Mouse (Mus musculus) adrenal gland, adult 8-10 months (tissue): ENCODE data around the gene Tdrd3. TPM values are rescaled to one million over a fixed set of nuclear protein-coding genes. Genes with fewer than 3 reads are reported as not detected.
A peak's percentile ranks its signal among the peaks of the same experiment; 100 is the strongest.

ENCODE experiments used
- DNase-seq: peaks from one replicate; pipeline ENCODE4 v3.0.0; 2022
- total RNA-seq, 4 experiments: library from RNA; stranded (reverse); gene quantifications; 2 replicates each; pipeline ENCODE4 v1.2.4; 2022

The Tdrd3 gene
- total RNA-seq, 4 experiments from 2014 or later, result 35.8 to 43.2 (median 42.1) TPM

DNA sequence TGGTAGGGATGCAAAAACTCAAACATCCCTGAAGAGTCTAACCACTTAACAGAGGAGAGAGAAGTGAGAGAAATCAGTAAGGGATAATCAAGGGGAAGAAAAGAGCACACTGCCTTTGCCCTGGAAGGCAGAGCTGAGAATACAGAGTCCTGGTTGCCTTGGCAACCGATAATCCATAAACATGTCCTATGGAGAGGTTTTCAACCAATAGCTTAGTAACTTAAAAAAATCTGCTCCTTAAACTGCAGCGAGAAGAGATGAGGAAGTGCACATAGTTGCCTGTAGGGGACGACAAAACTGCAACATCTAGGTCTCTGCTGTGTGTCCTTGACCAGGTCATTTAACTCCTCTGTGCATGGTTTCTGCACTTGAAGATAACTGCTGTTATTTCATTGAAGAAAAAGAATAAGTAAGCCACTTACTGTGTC, 150.6 kb downstream of the Tdrd3 start:
- no peak for DNase-seq

DNA sequence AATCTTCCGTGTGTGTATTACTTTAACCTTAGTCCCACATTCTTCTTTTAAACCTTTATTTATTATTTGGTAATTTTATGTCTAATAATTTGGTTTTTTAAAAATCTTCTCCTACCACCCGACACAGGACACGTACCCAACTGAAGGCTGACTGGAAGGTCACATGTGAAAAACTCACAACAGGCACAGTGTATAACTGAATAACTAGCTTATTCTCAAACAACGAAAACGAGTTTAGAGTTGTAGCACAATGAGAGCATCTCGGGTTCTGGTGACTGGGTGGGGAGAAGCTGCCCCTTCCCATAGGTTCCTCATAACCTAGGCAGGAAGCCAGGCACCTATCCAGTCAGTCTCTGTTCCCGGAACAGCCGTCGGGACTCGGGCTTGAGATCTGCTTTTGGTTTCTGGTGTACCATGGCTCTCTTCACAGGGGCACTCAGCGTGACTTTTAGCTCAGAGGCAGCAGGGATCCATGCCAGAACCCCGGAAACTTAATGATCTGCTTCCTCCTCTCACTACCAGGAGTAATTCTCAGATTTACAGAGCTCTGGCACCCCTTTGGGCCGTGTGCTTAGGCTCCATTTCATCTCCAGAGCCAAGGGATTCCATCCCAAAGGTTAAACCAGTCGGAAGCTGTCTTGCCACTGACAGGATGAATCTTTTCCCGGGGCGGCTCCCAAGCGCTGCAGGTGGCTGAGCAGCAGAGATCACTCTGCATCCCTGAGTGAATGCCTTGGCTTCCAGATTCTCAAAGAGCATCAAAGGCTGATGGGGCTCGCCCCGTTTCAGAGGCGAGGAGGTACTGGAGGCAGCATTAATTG, 151.4 kb downstream of the Tdrd3 start:
- DNase-seq, result peak; percentile 9

DNA sequence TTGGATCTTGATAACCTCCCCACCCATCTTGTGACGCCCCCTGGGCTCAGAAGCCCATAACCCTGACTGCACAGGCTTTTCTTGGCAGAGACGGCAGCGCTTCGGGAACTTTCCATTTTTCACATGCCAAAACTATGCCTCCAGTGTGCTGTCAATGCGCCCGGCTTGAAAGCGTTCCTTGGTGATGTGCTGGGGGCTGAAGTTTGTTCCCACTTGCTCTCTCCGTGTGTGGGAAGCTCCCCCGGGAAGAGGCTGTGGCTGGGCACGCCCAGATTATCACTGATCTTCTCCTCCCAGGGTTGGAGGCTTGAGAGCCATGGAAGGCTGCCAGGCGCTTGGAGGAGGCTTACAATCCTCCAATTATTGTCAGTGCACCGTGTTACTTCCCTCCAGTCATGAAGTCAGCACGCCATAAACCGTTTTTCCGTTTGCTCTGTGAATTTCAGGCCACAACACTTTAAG, 152.0 kb downstream of the Tdrd3 start:
- no peak for DNase-seq

DNA sequence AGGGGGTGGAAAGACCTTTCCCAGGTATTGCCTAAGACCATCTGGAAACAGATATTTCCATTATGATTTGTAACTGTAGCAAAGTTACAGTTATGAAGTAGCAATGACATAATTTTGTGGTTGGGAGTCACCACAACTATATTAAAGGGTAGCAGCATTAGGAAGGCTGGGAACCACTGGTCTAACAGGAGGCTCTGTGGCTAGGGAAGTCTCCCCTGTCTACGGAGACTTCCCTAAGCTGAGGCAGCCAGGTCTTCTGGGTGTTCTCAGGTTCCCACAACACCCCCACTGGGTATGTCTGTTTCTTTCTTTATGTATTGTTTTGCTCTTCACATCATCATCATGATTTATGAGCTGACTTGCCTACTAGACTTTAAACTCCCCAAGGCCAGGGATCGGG, 153.0 kb downstream of the Tdrd3 start:
- DNase-seq, result no peak

DNA sequence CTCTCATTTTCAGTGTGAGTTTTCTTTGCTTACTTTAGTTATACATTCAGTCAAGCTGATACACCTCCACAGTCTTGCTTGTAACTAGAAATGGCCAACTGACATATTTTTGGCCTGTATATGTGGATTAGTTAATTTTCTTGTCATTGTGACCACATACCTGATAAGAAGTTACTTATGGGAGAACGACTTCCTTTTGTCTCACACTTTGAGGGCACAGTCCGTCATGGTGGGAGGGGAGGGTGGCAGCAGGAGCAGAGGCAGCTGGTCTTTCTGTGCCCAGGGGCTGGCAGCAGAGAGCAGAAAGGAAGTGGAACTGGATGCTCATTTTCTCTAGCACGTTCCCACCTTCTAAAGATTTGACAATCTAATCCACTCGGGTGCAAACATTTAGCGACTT, 156.0 kb downstream of the Tdrd3 start:
- no peak for DNase-seq

DNA sequence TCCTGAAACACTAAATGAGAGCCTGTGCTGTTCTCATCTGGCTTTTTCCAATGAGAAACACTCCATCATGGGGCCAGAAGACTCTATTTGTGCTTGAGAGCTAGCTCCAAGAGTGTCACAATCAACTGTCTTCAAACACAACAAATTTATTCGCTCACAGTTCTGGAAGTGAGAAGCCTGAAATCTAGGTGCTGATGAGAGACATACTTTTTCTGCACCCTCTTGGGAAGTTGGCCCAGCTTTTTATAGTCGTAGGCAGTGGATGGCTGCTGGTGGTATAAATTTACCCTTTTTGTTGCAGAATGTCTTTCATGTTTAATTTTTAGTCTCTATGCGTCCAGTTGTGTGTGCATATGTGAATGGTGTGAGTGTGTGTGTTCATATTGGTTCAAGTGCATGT, 166.2 kb downstream of the Tdrd3 start:
- no peak for DNase-seq
